Mouse (Mus musculus): Measurements from ENCODE around the gene Dhx37. TPM values are rescaled to one million over a fixed set of nuclear protein-coding genes. Genes with fewer than 3 reads are reported as not detected.

Gene Dhx37
- 20.7 to 32.3 TPM (median 23.4 TPM) in 4 replicates for total RNA-seq (2023; ENCODE audit: inconsistent age)

DNA sequence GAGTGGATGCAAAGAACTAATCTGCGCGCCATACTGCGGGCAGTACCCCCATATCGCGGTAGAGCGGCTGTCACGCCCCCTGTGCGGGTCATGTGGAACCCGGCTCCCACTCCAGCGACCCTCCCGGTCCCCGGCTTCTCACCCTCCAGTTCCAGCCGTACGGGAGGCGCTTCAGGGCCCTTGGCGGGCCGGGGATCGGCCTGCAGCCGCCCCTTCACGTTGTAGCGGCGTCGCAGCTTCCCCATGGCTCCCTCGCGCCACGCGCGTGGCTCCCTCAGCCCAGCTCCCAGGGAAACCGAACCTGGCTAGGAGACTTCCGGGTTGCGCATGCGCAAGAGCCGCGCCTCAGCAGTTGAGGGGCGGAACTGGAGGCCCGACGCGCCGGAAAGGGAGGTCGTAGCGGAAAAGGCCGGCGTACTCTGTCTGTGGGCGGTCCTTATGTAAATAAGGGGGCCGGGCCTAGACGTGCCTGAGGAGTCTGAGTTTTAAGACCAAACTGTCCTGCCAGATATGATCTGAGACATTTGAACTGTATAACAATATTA lies at the start of gene Dhx37:
Dhx37 (minus strand) TSS at position 329 of the 545 bp plus-strand sequence.

DNA sequence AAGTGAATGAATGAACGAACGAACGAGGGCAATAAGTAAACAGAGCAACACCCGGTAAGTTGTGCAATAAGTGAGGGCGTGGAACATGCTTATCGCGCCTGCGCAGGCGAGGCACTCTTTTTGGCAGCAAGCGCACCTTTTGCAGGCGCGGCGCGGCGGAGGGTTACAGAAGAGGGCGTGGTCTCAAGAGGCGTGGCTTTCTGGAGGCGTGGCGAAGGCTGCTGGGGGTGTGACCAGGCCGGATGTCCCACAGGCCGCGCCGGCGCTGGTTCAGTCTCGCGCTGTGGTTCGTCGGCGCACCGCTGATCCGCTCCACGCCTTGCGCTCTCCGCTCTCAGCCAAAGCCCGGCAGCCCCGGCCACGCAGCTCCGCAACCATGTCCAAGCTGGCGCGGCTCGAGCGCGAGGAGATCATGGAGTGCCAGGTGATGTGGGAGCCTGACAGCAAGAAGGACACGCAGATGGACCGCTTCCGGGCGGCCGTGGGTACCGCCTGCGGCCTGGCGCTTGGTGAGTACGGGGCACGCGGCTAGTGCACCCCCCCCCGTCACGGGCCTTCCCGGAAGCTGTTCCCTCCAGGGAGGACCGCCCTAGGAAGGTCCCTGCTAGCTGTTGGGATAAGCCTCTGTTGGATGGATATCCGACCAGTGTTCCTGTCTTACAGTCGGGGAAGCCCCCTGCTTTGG lies 41.8 kb upstream of the Dhx37 start, which contains the start of gene Aacs:
Aacs (plus strand) TSS at position 214 of the 685 bp plus-strand sequence.

DNA sequence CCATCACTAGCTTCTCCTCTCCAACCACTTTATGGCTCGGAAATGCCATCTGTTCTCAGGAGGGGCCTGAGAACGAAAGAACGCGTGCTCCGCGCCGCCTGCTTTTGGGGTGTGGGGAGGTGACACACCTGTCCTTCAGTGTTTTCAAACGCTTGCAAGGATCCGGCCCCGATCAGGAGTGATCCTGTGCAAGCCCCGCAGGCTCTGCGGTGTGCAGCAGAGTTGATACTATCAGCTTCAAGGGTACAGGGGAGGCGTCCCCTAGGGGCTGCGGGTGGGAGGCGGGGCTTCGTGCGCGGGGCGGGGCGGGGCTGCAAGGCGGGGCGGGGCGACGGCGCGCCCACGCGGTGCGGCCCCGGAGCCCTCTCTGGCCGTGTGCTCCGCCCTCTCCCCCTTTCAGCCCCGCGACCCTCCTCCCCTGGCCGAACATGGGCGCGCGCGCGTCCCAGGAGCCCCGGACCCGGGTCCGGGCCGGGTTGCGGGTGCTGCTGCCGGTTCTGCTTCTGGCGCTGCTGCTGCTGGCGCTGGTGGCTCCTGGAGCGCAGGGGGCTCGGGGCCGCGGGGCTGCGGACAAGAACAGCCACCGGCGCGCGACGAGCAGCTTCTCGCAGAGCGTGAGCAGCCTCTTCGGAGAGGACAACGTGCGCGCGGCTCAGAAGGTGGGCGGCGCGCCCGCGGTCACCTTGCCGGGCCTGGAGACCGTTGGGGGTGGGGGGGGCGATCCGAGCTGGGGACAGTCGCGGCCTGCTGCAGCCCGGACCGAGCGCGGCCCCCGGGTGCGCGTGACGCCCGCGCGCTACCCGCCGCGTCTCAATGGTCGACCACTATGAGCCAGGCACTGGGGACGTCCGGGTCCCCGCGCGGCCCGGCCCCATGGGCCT lies 7.6 kb upstream of the Dhx37 start, which contains the start of gene Bri3bp:
Bri3bp (plus strand) TSS at position 335 of the 881 bp plus-strand sequence.

DNA sequence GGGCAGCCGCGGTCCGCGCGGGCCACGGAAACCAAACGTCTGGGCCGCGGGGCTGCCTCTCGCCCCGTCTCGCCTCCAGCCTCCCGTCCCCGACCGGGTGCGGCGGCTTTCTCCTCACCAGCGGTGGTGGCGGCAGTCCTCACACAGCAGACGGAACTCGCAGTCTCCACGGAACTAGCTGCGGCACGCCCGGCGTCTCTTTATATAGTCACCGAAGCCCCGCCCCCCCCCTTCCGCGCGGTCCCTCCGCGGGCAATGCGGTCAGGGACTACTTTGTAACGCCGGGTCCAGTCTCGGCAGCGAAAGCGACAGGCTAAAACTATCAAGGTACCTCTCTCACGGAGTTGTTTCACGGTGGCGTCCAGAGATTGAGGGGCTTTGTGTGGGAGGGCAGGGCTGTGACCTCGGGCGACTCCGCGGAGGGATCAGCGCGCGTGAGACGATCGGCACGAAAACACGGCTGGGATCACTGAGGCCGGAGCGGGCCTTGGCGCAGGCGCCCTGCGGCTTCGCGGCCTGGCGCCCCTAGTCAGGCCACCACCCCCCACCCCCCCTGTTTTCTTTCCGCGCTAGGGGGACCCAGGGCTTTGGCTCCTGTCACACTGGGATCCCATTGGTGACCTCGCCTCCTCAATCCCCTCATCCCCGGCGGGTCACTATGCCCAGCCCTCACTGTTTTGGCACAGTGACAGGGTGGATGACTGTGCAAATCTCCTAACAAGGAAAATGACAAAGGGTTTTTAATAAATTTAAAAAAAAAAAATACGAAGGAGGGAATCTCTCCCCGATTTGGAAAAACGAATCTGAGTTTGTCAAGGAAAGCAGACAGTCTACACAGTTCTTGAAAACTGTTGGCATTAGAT lies 44.1 kb downstream of the Dhx37 start, which contains the start of gene Ubc:
Ubc (minus strand) TSS at position 624 of the 863 bp plus-strand sequence.

DNA sequence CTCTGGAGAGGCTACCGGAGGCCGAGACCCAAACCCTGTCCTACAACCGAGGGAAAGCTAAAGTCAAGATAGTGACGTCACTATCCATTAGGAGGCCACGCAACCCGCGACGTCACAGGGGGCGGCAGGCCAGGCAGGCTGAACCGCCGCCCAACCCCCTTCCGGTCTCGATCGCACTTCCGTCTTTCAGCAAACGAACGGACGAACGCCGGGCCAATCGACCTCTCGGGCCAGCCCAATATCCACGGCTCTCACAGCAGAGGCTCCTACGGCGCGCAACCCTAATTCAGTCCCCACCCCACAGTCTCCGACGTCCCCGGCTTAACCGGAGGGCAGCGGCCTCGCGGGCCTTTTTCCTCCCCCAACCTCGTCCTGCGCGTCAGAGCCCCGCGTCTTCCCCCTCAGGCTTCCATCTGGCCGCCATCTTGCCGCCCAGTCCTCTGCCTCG lies 44.8 kb downstream of the Dhx37 start, which contains the start of gene Gm10382:
Gm10382 (plus strand) TSS at position 192 of the 448 bp plus-strand sequence.

Other genes with a start within 250 kb of the Dhx37 start
- 9.7 to 13.9 TPM (median 13.7 TPM) in 4 replicates for gene Scarb1, start 93.0 kb downstream of the Dhx37 start, total RNA-seq (2023; ENCODE audit: inconsistent age)
- gene Gm10382, start 44.8 kb downstream of the Dhx37 start, total RNA-seq (2023; ENCODE audit: inconsistent age), result 0.72 to 1.4 TPM (median 0.96 TPM) in 3 of 4 replicates, not detected in the other
- gene Ubc, start 43.9 kb downstream of the Dhx37 start, total RNA-seq (2023; ENCODE audit: inconsistent age), result 1,947 to 2,109 TPM (median 1,979 TPM) in 4 replicates
- 28.4 to 38.9 TPM (median 31.6 TPM) in 4 replicates for gene Bri3bp, start 7.4 kb upstream of the Dhx37 start, total RNA-seq (2023; ENCODE audit: inconsistent age)
- 23.4 to 35.7 TPM (median 27.5 TPM) in 4 replicates for gene Aacs, start 41.7 kb upstream of the Dhx37 start, total RNA-seq (2023; ENCODE audit: inconsistent age)
- 0.90 TPM in 1 of 4 replicates, not detected in the others for gene Tmem132b, start 97.7 kb upstream of the Dhx37 start, total RNA-seq (2023; ENCODE audit: inconsistent age)